Mouse (Mus musculus) NIH3T3 (cell line): ENCODE data around the gene Nomo1.

Source experiments
- DNase-seq: peaks from one replicate; pipeline ENCODE4 v3.0.0-alpha.2; 2012; ENCODE audit warnings: low read depth

Gene Nomo1

DNA sequence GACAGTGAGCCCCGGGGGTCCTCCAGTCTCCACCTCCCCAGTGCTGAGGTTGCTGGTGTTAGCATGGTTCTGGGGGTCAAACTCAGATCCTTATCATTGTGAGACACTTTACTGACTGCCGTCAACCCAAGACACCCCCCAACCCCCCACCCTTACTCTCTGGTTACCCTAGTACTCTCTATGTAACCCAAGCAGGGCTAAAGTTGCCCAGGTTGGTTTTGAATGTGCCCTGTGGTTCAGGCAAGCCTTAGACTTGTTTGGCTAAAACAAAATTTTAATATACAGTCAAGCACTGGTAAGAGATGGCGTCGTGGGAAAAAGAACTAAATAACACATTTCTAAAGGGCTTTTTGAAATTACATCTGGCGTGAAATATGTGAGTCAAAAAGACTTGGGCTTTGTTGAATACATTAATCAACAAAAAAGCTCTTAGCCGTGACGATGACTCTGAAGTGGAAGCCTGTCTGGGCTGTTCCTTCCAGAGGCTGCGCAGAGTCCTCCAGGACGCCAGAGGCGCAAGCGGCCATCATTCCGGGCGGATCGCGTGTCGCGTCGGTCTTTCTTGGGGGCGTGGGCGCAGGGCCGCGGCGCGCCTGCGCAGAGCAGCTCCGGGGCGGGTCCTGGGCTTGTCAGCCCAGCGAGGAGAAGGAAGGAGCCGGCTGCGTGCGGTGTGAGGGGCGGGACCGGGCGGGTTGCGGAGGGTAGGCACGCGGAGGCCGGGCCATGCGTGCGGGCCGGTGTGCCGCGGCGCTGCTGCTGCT, at the start of gene Nomo1:
TSS of gene Nomo1 (plus strand) at position 590 of the 761 bp plus-strand sequence.
- peak; percentile 99 for DNase-seq

DNA sequence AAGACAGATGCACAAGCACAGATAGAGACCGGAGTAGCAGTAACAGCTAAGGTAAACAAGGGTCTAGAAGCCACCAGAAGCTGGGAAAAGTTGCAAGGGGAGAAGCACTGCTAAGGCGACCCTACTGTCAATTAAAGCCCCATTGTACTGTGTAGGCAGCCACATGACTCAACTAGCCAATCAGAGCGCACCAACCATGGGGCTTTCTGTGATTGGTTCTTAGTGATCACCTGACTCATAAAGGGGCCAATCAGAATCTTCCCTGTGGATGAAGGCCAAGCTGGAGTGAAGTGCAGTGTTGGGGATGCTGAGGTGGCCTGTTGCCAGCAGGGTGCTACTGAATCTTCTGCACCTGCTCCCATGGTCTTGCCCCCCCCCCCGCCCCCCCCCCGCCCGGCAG, 46.6 kb upstream of the Nomo1 start:
- no peak for DNase-seq

DNA sequence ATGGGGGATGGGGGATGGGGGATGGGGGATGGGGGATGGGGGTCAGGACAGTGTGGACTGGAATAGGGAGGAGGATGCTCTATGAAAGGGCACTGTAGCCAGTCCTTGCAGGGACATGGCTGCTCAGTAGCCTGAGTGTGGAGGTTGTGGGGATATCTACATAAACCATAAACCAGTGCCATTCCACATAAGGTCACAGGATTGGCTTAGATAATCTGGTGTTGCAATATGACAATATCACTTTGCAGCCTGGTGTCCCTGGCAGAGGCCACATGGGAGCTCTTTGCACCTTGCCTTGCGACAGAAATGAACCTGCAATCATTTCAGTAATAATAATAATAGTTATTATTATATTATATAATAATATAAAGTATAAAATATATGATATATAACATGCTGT, 45.2 kb upstream of the Nomo1 start:
- no peak for DNase-seq

DNA sequence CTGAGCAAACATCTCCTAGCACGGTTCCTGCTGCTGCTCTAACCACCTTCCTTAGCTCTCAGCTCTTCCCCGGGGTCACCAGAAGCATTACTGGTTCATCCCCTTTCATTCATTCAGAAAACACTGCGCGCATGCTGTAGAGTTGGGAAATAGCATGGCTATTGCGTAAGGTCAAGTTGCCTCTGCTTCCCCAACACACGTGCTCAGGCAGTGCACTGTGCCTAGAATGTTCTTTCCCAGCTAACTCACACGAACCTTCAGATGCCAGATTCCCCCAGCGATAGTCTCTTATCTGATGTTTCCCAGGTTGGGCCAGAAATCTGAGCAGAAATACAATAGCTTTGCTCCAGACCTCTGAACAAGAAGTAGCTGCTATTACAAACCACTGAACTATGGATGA, 41.0 kb upstream of the Nomo1 start:
- DNase-seq: peak; percentile 43

DNA sequence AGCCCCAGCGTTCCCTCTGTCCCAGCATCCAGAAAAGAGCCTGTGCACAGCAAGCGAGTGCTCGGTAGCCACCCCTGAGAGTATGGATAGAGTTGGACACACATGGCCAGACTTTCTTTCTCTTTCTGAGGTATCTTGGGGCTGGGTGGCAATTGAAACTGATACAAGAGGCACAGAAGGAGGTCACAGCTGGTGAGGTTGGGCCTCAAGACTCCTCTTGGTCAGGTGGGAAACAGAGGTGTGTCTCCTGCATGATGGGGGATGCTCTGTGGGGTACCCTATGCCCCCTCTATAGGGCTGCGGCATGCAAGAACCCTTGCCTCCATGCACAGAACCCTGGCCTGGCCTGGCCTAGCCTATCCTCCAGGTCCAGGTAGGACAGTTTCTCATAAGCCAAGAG, 32.9 kb upstream of the Nomo1 start:
- DNase-seq: no peak

DNA sequence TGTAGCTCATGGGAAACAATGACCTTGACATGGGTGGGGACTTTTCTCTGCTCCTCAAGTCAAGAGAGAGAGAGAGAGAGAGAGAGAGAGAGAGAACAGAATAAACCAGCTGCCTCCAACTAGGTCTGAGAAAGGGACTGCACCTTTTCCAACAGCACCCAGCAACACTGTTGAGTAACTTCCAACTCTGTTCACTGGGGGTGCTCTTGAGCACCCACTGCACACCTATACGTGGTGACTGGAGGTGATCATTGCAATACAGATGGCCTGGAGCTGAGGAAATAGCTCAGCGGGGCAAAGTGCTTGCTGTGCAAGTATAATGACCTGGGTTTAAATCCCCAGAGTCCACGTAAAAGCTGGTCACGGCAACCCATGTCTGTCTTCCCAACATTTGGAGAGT, 30.8 kb upstream of the Nomo1 start:
- no peak for DNase-seq

DNA sequence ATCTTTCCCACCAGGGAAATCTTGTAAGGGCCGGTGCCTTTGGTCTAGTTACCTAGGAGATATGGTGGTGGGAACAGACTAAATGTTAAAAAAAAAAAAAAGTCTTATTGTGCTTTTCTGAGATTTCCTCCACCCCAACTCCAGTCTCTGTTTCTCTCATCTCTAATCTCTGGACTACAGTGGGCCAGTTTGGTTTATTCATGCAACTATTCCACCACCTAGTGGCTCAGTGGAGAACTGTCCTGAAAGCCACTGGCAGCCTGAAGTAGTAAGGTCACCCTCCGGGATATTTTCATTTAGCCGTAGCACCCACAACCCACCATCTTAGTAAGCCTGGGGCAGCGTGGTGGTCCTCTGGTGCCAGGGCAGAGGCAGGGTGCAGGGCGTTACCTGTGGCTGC, 23.9 kb upstream of the Nomo1 start:
- DNase-seq: peak; percentile 86

DNA sequence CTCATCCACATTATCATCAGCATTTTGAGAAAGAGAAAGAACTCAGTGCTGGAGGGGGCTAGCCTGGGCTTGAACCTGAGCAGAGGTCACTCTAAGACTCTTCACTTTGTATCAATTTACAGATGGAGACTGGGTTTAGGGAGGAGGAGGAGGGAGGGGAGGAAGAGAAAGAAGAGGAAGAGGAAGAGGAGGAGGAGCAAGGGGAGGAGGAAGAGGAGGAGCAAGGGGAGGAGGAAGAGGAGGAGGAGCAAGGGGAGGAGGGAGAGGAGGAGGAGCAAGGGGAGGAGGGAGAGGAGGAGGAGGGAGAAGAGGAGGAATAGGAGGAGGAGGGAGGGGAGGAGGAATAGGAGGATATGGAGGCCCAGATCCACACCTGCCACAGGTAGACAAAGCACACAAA, 21.4 kb upstream of the Nomo1 start:
- no peak for DNase-seq

DNA sequence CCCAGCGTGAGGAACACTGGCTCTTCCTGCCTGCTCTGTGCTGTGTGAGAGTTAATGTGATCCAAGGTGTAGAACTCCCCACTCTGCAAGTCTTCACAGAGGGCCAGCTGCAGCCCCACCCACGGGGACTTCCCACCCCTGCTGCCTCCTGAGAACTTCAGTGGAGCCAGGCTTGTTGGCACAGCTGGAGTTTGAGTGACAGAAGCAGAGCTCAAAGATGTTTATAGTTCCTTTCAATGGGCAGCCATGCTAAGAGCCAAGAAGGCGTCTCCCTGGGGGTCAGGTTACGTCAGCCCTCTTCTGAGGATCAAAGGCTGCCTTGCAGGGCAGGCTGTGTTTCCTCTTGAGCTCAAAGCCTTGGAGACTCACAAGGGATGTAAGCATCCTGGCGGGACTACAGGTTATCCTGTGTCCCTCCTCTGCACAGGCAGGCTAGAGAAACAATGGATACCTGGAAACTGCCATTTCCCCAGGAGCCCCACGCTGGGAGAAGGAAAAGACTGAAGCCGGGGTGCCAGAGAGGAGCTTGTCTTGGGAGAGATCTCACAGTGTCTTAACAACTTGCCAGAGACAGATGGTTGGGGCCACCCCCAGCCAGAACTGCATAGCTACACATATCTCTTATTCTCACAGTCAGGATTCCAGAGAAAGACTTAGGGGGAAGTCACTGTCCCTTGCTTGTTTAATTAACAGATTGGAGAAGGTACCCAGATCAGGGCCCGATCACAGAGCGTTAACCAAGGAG, 20.1 kb upstream of the Nomo1 start:
- DNase-seq: peak; percentile 69

DNA sequence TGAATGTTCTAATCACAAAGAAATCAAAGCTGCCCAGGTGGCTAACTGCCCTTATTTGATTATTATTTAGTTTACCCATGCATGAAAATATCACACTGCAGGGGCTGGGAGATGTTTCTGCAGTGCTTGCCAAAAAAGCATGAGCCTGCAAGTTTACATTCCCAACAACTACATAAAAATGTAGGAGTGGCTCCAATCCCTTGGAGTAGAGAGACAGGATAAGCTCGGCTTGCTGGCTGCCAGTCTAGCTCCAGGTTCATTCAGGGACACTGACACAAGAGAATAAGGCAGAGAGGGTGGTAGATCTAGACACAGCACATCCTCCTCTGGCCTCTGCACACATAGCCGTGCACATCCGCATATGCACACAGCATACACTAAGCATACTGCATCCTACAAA, 13.9 kb upstream of the Nomo1 start:
- peak; percentile 55 for DNase-seq

DNA sequence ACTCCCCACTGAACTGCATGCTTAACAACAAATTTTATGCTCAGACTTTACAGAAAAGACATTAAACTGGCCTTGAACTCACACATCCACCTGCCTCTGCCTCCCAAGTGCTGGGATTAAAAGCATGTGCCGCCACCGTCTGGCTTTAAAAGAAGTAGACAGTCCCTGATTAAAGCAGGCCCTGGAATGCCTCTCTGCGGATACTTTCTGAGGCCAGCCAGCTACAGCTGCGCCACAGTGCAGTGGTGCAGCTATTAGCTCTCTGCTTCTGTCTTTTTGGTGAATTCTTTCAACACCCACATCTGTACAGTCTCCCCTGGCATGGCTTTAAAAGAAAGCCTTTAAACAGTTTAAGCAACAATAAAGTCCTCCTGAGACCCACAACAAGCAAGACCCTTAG, 11.5 kb upstream of the Nomo1 start:
- DNase-seq: no peak

DNA sequence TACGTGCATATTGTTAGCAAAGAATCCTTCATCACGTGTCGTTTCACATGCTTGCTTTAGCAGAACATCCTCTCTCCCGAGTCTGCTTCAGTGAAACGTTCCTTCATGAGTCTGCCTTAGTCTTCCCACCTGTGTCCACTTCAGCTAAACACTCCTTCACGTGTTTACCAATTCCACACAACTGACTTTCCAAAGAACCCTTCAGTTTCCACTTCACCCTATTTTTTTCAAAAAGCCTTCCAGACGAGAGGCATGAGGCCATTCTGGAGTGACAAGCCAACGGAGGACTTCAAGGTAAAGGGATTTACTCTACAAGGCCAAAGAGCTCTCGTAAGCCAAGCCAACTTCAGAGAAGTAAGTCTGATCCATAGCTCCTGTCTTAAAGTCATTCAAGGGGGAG, 8.1 kb upstream of the Nomo1 start:
- no peak for DNase-seq

DNA sequence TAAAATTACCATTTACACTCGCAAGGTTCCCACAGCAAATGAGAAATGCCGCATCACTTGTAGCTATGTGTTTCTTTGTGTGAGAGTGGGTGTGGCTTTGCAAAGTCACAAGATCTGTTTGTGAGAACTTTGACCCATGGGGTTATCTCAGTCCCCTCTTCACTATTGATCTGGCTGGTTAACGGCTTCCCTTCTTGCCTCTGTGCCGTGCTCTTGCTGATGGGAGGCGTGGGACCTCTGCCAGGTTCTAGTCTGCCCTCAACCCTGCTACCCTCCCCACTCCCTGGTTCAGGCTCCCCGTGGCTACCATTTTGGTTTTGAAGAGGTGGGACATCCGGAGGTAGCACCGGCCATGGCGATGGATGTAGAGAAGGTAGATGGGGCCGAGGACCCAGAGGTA, 4.8 kb upstream of the Nomo1 start:
- no peak for DNase-seq

DNA sequence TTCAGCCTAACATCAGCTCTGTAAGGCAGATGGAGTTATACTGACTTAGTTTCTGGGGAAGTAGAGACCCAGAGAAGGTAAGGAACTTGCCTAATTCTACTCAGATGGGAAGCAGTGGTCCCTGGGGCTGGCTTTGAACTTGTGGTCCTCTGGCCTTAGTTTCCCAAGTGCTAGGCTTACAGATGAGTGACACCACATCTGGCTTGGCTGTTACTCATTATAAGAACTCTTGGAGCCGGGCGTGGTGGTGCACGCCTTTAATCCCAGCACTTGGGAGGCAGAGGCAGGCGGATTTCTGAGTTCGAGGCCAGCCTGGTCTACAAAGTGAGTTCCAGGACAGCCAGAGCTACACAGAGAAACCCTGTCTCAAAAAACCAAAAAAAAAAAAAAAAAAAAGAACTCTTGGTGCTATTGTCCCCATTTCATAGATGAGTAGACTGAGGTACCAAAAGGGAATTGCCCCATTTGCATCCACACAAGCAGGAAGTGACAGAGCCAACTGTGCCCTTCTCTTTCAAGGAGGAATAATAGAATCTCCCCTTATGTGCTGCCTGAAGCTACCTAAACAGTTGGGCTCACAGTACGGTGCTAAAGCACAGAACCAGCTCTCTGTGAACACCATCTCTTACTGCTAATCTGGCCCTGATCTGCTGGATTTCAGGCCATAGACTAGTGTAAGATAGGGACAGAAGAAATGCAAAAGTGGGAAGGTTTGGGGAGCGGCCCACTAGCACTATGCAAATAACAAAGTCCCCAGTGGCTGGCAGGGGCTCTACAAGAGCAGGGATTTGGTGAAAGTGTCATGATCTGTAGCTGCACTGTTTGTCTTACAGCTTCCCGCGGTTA, 4.0 kb upstream of the Nomo1 start:
- DNase-seq: no peak

DNA sequence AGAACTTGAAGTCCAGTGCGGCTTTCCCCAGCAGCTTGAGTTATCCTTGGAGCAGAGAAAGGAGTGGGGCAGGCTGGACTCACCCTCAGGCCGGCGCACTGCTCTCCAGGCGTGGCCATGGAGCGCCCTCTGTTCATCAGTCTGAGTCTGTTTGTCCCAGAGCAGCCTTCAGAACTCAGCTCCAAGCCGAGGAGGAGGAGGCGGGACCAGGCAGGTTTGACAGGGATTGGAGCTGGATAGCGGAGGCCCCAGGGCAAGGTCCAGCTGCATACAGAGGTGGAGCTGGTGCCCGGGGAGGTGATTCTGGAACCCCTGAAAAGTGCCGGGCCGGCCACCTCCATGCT, 3.4 kb upstream of the Nomo1 start, which contains the start of gene Abcc6:
TSS of gene Abcc6 (minus strand) at position 158 of the 344 bp plus-strand sequence.
- peak; percentile 57 for DNase-seq

DNA sequence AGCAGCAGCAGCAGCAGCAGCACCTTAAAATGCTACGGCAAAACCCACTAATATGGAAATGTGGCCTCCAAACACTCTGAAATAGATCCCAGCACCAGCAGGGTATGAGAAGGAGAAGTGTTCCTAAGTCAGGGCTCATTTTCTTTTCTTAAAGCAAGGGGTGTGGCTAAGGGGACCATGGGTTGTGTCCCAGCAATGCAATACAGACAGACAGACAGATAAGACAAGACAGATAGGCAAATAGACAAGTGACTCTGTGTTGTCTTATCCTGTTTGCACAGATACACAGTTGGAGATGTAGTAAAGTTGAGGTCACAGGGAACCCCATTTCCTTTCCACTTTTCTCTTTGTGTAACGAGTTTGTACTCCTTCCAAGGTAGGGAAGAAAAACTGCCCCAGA, 2.4 kb upstream of the Nomo1 start:
- DNase-seq: no peak

DNA sequence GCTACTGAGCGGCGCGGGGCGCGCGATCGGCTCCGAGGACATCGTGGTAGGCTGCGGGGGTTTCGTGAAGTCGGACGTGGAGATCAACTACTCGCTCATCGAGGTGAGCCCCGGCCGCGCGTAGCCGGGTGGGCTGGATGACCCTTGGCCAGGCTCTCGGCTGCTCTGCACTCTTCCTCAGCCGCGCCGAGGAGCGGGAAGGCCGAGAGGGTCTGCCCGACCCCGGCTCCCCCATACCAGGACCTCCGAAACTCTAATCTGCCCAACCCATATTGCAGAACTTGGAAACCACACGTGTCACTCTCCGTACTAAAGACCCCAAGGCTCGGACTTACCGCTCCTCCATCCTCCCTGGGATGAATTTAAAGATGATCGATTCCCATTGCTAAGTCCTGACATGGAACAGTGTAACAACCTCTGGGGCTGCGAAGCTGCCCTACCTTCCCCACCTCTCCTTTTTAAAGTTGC, 406 bp downstream of the Nomo1 start:
- DNase-seq: no peak

DNA sequence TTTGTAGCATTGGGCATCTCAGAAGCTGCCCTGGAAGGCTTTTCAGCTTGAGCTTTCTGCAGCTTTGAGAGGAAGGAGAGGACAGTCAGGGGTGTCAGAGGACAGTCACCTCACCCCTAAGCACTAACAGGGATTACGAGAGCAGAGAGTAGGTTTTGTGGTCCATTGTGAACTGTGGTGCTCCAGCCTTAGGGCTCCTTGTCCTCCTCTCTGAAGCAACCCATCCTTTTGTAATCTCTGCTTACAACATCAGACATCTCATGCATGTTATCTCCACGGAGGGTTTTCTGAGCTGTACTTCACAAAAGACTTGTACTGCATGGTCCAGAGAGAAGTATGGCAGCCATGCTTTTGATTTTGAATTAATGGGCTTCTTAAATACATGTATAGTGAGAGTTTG, 1.5 kb downstream of the Nomo1 start:
- DNase-seq: no peak

DNA sequence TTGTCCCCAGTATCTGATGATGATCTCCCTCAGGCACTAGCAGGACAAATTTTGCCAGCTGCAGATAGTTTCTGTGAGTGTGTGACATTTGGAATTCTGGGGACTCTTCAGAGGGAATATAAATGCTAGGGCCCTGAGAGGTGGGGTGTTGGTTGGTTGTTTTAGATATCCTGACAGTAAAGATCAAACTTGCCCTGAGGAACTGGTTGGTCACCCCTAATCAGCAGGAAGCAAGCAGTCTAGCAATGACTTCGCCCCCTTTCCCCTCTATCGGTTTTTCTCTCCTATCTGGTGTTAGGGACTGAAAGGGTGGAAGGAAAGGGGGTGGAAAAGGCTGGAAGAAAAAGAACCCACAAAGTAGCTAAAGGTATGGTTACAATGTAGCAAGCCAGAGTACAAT, 2.0 kb downstream of the Nomo1 start:
- no peak for DNase-seq

DNA sequence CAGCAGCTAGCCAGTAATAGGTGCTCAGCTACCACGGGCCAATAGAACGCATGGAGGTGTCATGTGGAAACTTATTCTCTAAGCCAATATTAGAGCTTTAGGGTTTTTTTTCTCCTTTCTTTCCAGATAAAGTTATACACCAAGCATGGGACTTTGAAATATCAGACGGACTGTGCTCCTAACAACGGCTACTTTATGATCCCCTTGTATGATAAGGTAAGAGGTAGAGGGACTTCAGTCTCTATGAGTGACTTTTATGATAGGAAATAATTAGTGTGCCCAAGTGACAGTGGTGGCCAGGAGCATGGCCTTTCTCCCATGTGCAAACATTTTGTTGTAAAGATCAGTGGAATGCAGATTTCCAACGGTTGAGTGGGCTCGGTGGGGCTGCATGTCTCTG, 3.9 kb downstream of the Nomo1 start:
- DNase-seq: no peak

DNA sequence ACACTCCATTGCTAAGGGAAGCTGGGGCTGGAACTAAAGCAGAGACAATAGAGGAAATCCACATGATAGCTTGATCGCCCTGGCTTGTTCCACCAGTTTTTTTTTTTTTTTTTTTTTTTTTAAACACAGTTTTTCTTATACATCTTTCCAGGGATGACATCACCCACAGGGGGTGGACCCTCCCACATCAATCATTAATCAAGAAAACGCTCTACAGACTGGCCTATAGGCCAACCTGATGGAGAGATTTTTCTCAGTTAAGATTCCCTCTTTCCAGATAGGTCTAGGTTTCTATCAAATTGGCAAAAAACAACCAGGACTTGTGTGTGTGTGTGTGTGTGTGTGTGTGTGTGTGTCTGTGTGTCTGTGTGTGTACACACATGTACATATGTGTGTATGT, 6.4 kb downstream of the Nomo1 start:
- DNase-seq: no peak

DNA sequence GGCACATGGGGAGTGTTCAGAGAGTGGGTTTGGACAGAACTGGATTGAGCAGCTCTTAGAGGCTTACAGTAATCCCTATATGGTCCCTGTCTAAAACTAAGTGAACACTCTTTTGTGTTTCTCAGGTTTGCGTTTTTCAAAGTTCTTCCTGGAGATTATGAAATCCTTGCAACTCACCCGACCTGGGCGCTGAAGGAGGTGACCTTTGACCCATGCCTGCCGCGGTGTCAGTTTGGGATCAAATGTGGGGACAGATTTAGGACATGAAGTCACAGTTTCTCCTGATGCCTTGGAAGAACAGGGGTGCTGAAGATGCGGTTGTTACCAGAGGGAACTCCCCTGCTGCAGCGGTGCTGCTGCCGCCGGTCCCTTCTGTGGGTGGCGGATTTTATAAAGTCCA, 10.6 kb downstream of the Nomo1 start:
- no peak for DNase-seq

DNA sequence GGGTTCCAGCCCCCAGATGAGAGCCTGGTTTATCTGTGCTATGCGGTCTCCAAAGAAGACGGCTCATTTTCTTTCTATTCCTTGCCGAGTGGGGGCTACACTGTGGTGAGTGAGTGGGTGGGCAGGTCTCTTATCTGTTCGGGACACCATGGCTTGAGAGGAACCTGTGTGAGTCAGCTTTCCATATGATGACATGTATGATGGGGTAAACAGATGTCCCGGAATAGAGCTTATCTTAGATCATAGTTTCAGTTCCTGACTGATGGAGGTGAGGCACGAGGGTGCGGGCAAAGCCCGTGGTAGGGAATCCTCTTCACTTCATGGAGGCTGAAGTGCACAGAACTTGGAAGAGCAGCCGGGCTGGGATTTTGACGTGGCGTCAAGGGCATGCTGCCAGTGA, 12.4 kb downstream of the Nomo1 start:
- DNase-seq: no peak
